Mouse (Mus musculus): Measurements from ENCODE around the gene Apbb1. TPM values are rescaled to one million over a fixed set of nuclear protein-coding genes. Genes with fewer than 3 reads are reported as not detected.

Gene Apbb1
- total RNA-seq, 1 experiment: 19.9 TPM

DNA sequence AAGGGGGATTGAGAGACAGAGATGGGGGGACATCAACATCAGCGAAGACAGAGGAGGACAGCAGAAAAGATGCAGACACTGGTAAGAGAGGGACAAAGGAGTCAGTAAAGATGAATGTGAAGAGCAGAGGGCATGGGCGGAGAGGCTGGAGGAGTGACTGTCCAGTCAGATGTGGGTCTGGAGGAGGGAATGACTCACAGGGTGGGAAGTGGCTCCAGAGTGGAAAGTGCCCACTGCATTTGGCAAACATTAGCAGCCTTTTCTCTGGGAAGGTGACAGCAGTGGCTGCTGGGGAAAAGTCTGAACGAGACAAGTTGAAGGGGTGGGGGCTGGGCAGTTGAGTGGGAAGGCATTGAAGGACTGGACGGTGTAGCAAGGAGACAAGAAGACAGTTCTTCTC lies 39.6 kb upstream of the Apbb1 start:
- Histone ChIP-seq H3K27ac (ENCODE audit: insufficient read depth, low read depth, low read length, poor library complexity, severe bottlenecking) (no peak overlapping the region), H3K9ac (ENCODE audit: insufficient read depth, low read depth, low read length, poor library complexity, severe bottlenecking) (no peak overlapping the region), H3K4me3 (ENCODE audit: insufficient read depth in 1 of 2, low read depth in 1 of 2, low read length in 2 of 2, poor library complexity in 1 of 2, severe bottlenecking in 1 of 2) (no peak overlapping the region), H3K36me3 (ENCODE audit: control insufficient read depth, insufficient read depth, low read length, poor library complexity, severe bottlenecking) (peaks cover 31% of the 10 kb centered on the region), H3K9me3 (ENCODE audit: control insufficient read depth, insufficient read depth, low read depth, low read length) (no peaks in the 10 kb centered on the region), H3K4me1 (ENCODE audit: control insufficient read depth in 2 of 2, insufficient read depth in 2 of 2, low read length in 2 of 2, poor library complexity in 1 of 2) (peaks cover 0 to 4% of the 10 kb centered on the region in 2 experiments; a peak in 1 of 4 replicates)
- TF ChIP-seq CHD2 (IDR thresholded peaks at IDR 0.05; ENCODE audit: low read depth, low read length) (no peak), ZNF384 (IDR thresholded peaks at IDR 0.05; ENCODE audit: low read depth, low read length) (no peak), ZC3H11A (IDR thresholded peaks at IDR 0.05; ENCODE audit: borderline replicate concordance, low read depth, low read length) (no peak), MAFK (IDR thresholded peaks at IDR 0.05; ENCODE audit: insufficient read depth, low read depth, low read length) (no peak), HCFC1 (IDR thresholded peaks at IDR 0.05; ENCODE audit: borderline replicate concordance, insufficient read depth, low read length) (no peak)
- in situ Hi-C loops (cut with MboI; ENCODE audit: low sequenced_read_pairs in 2 of 2, unreplicated experiment in 2 of 2): no loop called here
- no peak for DNase-seq (ENCODE audit: low read depth, low spot score)

DNA sequence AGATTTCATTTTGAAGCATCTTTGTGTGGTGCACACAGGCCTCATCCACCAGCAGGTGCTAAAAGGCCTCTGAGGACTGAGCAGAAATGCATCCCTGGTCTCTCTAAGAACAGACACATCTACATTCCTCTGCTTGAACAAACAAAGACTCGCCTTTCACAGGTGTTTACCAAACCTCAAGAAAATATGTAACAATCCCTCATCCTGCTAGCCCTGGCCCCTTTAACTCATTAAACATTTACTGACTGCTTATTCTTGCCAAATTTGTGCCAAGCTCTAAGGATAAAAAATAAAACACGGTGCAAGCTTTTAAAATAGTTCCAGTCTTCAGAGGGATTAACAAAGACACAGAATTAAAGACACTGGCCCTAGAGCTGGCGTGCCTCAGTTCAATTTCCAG lies 38.2 kb upstream of the Apbb1 start:
- Histone ChIP-seq H3K9me3 (ENCODE audit: control insufficient read depth, insufficient read depth, low read depth, low read length) (no peaks in the 10 kb centered on the region), H3K36me3 (ENCODE audit: control insufficient read depth, insufficient read depth, low read length, poor library complexity, severe bottlenecking) (peaks cover 30% of the 10 kb centered on the region), H3K27ac (ENCODE audit: insufficient read depth, low read depth, low read length, poor library complexity, severe bottlenecking) (no peak overlapping the region), H3K9ac (ENCODE audit: insufficient read depth, low read depth, low read length, poor library complexity, severe bottlenecking) (no peak overlapping the region), H3K4me3 (ENCODE audit: insufficient read depth in 1 of 2, low read depth in 1 of 2, low read length in 2 of 2, poor library complexity in 1 of 2, severe bottlenecking in 1 of 2) (no peak overlapping the region), H3K4me1 (ENCODE audit: control insufficient read depth in 2 of 2, insufficient read depth in 2 of 2, low read length in 2 of 2, poor library complexity in 1 of 2) (no peaks in the 10 kb centered on the region)
- TF ChIP-seq ZNF384 (IDR thresholded peaks at IDR 0.05; ENCODE audit: low read depth, low read length) (no peak), ZC3H11A (IDR thresholded peaks at IDR 0.05; ENCODE audit: borderline replicate concordance, low read depth, low read length) (no peak), HCFC1 (IDR thresholded peaks at IDR 0.05; ENCODE audit: borderline replicate concordance, insufficient read depth, low read length) (no peak), MAFK (IDR thresholded peaks at IDR 0.05; ENCODE audit: insufficient read depth, low read depth, low read length) (no peak), CHD2 (IDR thresholded peaks at IDR 0.05; ENCODE audit: low read depth, low read length) (no peak)
- DNase-seq (ENCODE audit: low read depth, low spot score): no peak
- in situ Hi-C loops (cut with MboI; ENCODE audit: low sequenced_read_pairs in 2 of 2, unreplicated experiment in 2 of 2): no loop called here

DNA sequence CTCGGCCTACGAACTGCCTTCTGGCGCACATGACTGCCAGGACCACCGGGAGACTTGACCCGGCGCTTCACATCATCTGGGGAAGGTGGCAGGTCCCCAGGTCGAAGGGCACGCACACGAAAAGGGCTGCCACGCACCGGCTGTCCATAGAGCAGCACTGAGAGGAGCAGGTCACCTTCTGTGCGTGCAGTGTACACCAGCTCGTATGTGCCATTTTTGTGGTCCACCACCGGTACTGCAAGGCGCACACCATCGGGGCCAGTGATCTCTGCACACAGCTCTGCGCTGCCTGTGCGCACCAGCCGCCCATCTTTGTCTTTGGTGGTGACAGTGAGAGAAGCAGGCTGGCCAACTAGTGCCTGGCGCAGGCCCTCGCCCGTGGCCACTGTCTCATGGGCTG lies 36.4 kb upstream of the Apbb1 start:
- H3K27ac ChIP-seq (ENCODE audit: insufficient read depth, low read depth, low read length, poor library complexity, severe bottlenecking): no peak overlapping the region
- H3K9ac ChIP-seq (ENCODE audit: insufficient read depth, low read depth, low read length, poor library complexity, severe bottlenecking): no peak overlapping the region
- TF ChIP-seq HCFC1 (IDR thresholded peaks at IDR 0.05; ENCODE audit: borderline replicate concordance, insufficient read depth, low read length) (no peak), MAFK (IDR thresholded peaks at IDR 0.05; ENCODE audit: insufficient read depth, low read depth, low read length) (no peak)
- in situ Hi-C loops (cut with MboI; ENCODE audit: low sequenced_read_pairs in 2 of 2, unreplicated experiment in 2 of 2): no loop called here
- H3K9me3 ChIP-seq (ENCODE audit: control insufficient read depth, insufficient read depth, low read depth, low read length): no peaks in the 10 kb centered on the region
- H3K4me3 ChIP-seq (ENCODE audit: insufficient read depth in 1 of 2, low read depth in 1 of 2, low read length in 2 of 2, poor library complexity in 1 of 2, severe bottlenecking in 1 of 2): no peak overlapping the region; a peak in 1 of 4 replicates
- DNase-seq (ENCODE audit: low read depth, low spot score): no peak
- no peaks in the 10 kb centered on the region for H3K4me1 ChIP-seq (ENCODE audit: control insufficient read depth in 2 of 2, insufficient read depth in 2 of 2, low read length in 2 of 2, poor library complexity in 1 of 2)
- H3K36me3 ChIP-seq (ENCODE audit: control insufficient read depth, insufficient read depth, low read length, poor library complexity, severe bottlenecking): peaks cover 35% of the 10 kb centered on the region

DNA sequence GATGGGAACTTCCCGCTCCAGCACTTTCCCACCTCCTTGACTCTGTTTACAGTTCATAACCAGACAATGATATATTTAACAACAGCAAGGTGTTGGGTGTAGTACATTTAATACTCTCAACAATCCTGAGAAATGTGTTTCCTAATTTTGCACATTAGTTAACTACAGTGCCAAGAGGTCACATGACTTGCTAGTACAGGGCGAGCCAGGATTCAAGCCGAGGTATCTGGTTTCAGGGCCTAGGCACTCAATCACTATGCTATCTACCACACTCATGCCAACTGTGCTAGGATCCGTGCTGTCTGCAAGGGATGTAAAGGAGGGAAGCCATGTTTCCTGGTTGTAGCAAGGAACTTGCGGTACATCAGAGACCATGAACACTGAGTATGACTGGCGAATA lies 35.1 kb upstream of the Apbb1 start:
- Histone ChIP-seq H3K9ac (ENCODE audit: insufficient read depth, low read depth, low read length, poor library complexity, severe bottlenecking) (no peak overlapping the region), H3K9me3 (ENCODE audit: control insufficient read depth, insufficient read depth, low read depth, low read length) (no peaks in the 10 kb centered on the region), H3K4me1 (ENCODE audit: control insufficient read depth in 2 of 2, insufficient read depth in 2 of 2, low read length in 2 of 2, poor library complexity in 1 of 2) (no peaks in the 10 kb centered on the region), H3K27ac (ENCODE audit: insufficient read depth, low read depth, low read length, poor library complexity, severe bottlenecking) (no peak overlapping the region), H3K36me3 (ENCODE audit: control insufficient read depth, insufficient read depth, low read length, poor library complexity, severe bottlenecking) (peaks cover 37% of the 10 kb centered on the region), H3K4me3 (ENCODE audit: insufficient read depth in 1 of 2, low read depth in 1 of 2, low read length in 2 of 2, poor library complexity in 1 of 2, severe bottlenecking in 1 of 2) (no peak overlapping the region)
- TF ChIP-seq MAFK (IDR thresholded peaks at IDR 0.05; ENCODE audit: insufficient read depth, low read depth, low read length) (no peak), ZC3H11A (IDR thresholded peaks at IDR 0.05; ENCODE audit: borderline replicate concordance, low read depth, low read length) (no peak), CHD2 (IDR thresholded peaks at IDR 0.05; ENCODE audit: low read depth, low read length) (no peak), ZNF384 (IDR thresholded peaks at IDR 0.05; ENCODE audit: low read depth, low read length) (no peak), HCFC1 (IDR thresholded peaks at IDR 0.05; ENCODE audit: borderline replicate concordance, insufficient read depth, low read length) (no peak)
- DNase-seq (ENCODE audit: low read depth, low spot score): no peak
- in situ Hi-C loops (cut with MboI; ENCODE audit: low sequenced_read_pairs in 2 of 2, unreplicated experiment in 2 of 2): no loop called here

DNA sequence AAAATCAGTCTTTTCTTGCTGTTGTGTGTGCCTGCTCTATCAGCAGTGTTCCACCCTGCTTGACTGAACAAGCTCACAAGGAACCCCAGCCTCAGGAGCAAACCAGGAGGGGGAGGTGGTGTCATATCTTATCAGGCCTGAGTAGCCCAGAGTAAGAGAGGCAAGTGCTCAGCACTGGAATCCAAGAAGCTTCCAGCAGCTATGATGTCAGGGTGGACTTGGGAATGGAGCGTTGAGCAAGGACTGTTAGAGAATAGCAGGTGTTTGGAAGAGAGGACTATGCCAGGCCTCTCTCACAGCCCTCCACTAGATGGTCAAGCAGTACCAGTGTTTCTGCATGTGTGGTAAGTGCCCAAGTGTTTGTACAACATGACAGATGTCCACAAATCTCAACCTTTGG lies 34.3 kb upstream of the Apbb1 start:
- no peak for TF ChIP-seq ZNF384 (IDR thresholded peaks at IDR 0.05; ENCODE audit: low read depth, low read length)
- no peak for TF ChIP-seq HCFC1 (IDR thresholded peaks at IDR 0.05; ENCODE audit: borderline replicate concordance, insufficient read depth, low read length)
- TF ChIP-seq ZC3H11A (IDR thresholded peaks at IDR 0.05; ENCODE audit: borderline replicate concordance, low read depth, low read length): no peak
- no peak for TF ChIP-seq CHD2 (IDR thresholded peaks at IDR 0.05; ENCODE audit: low read depth, low read length)
- TF ChIP-seq MAFK (IDR thresholded peaks at IDR 0.05; ENCODE audit: insufficient read depth, low read depth, low read length): no peak
- Histone ChIP-seq H3K9me3 (ENCODE audit: control insufficient read depth, insufficient read depth, low read depth, low read length) (no peaks in the 10 kb centered on the region), H3K36me3 (ENCODE audit: control insufficient read depth, insufficient read depth, low read length, poor library complexity, severe bottlenecking) (peaks cover 40% of the 10 kb centered on the region), H3K27ac (ENCODE audit: insufficient read depth, low read depth, low read length, poor library complexity, severe bottlenecking) (no peak overlapping the region), H3K4me3 (ENCODE audit: insufficient read depth in 1 of 2, low read depth in 1 of 2, low read length in 2 of 2, poor library complexity in 1 of 2, severe bottlenecking in 1 of 2) (no peak overlapping the region), H3K9ac (ENCODE audit: insufficient read depth, low read depth, low read length, poor library complexity, severe bottlenecking) (no peak overlapping the region), H3K4me1 (ENCODE audit: control insufficient read depth in 2 of 2, insufficient read depth in 2 of 2, low read length in 2 of 2, poor library complexity in 1 of 2) (no peaks in the 10 kb centered on the region)
- in situ Hi-C loops (cut with MboI; ENCODE audit: low sequenced_read_pairs in 2 of 2, unreplicated experiment in 2 of 2): no loop called here
- DNase-seq (ENCODE audit: low read depth, low spot score): no peak
